Comparison of ENCODE assay signal across 24 mouse cellular contexts in genomic region chr10:118107031-118107430, GRCm38 (mm10).
"Had no signal": no experiment of that assay in that cellular context is flagged by ENCODE, and none has a peak within 500 bp of the region (broad histone marks: within the 10 kb centered on the region; RNA-seq: fewer than 3 reads in every experiment).

No protein-coding gene starts in this region.

- H3K9me3 ChIP-seq: limb, embryonic 10.5 days; limb, embryonic 13.5 days; liver, embryonic 12.5 days; liver, embryonic 15.5 days; lung, embryonic 15.5 days; megakaryocyte, embryonic 14.5 days; midbrain, embryonic 12.5 days; midbrain, embryonic 15.5 days had no signal

- H3K4me3 ChIP-seq: layer of hippocampus, adult 2 months; limb, embryonic 10.5 days; limb, embryonic 13.5 days; liver, embryonic 12.5 days; liver, embryonic 15.5 days; lung, embryonic 15.5 days; megakaryocyte, embryonic 14.5 days; midbrain, embryonic 12.5 days; midbrain, embryonic 15.5 days had no signal

- H3K9ac ChIP-seq: limb, embryonic 13.5 days; liver, embryonic 12.5 days; liver, embryonic 15.5 days; lung, embryonic 15.5 days; midbrain, embryonic 12.5 days; midbrain, embryonic 15.5 days had no signal

- H3K27me3 ChIP-seq: liver, embryonic 15.5 days; lung, embryonic 15.5 days; megakaryocyte, embryonic 14.5 days; midbrain, embryonic 15.5 days had no signal

- DNase-seq: kidney, adult 2 months; kidney, postnatal 25 days; layer of hippocampus, adult 9-11 months; liver; lung, adult 18-20 months; lung, postnatal 10 days; lung, postnatal 36 days; right cerebral cortex, adult 18-20 months; right cerebral cortex, postnatal 14 days; right cerebral cortex, postnatal 4 days; thymus, adult 2 months; thymus, postnatal 14 days; thymus, postnatal 4 days had no signal

- H3K27ac ChIP-seq: kidney, postnatal 0 days; layer of hippocampus, adult 2 months; limb, embryonic 10.5 days; limb, embryonic 13.5 days; liver, embryonic 12.5 days; liver, embryonic 15.5 days; lung, embryonic 15.5 days; midbrain, embryonic 12.5 days; midbrain, embryonic 15.5 days; stomach, postnatal 0 days had no signal

- H3K4me2 ChIP-seq: limb, embryonic 13.5 days; liver, embryonic 12.5 days; liver, embryonic 15.5 days; lung, embryonic 15.5 days; midbrain, embryonic 12.5 days; midbrain, embryonic 15.5 days had no signal

- ATAC-seq: liver, embryonic 12.5 days; midbrain, embryonic 15.5 days had no signal

- H3K36me3 ChIP-seq: limb, embryonic 10.5 days; limb, embryonic 13.5 days; liver, embryonic 12.5 days; liver, embryonic 15.5 days; lung, embryonic 15.5 days; midbrain, embryonic 12.5 days; midbrain, embryonic 15.5 days had no signal
